Mouse (Mus musculus): ENCODE measurements around the gene Rflna.

Gene Rflna

DNA sequence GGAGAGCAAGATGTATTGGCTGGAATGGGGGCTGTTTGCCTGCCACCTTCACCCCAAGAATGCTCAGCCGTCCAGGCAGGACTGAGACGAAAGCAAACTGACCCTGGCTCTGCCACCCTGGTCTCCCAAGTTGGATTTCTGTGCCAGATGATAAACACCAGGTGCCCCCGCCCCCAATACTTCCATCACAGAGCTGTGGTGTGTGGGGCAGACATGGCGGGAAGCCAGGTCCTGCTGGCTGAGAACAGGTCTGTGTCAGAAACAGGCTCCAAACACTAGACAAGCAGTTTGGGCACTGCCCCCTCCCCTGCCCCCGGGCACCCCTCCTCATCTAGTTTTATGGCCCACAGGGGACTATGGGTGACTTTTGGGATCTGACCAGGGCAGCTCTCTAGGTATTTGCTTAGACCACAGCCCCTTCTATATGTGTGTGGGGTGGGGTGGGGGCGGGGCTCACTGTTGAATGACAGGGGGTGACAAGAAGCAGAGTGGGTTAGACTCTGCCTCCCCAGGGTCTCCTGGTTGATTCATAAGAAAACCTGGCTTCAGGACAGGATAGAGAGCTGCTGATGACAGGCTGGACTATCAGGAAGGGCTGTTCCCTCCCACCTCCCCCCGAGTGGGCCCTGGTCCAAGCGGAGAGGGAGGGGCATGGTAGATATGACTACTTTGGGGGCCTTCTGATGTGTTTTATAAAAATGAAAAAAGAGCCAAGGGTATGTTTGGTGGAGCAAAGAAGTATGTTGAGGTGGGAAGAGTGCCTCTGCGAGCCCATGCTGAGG, 3.0 kb downstream of the Rflna start:
- DNase-seq (ENCODE audit: low spot score in 2 of 2): no peak

- no peak for DNase-seq (ENCODE audit: low spot score in 2 of 2)
These were observed 3.9 kb downstream of the Rflna start for GRCm38 (mm10) chr5:125006896-125007295.

GRCm38 (mm10) chr5:125011166-125011565, 8.1 kb downstream of the Rflna start:
- no peak for DNase-seq (ENCODE audit: low spot score in 2 of 2)

GRCm38 (mm10) chr5:125011628-125012027, 8.6 kb downstream of the Rflna start:
- DNase-seq (ENCODE audit: low spot score in 2 of 2): no peak

DNA sequence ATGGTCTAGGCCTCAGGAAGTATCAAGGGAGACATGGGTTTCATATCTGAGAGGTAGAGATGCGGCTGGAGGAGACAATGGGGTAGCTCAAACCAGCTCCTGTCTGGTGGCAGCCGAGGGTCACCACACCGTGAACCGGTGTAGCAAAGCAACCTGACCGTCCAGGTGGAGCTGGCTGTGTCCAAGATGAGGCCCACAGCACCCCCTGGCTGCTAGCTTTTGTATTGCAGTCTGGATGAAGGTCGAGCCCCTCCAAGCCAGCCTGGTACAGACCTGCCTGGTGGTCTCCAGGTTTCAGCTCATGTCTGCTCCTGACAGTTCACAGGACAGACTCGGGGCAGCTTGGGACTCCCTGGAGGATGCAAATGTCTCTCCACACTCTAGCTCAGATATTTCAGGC, 11.5 kb downstream of the Rflna start:
- DNase-seq (ENCODE audit: low spot score in 2 of 2): peak; percentile 59 to 87

DNA sequence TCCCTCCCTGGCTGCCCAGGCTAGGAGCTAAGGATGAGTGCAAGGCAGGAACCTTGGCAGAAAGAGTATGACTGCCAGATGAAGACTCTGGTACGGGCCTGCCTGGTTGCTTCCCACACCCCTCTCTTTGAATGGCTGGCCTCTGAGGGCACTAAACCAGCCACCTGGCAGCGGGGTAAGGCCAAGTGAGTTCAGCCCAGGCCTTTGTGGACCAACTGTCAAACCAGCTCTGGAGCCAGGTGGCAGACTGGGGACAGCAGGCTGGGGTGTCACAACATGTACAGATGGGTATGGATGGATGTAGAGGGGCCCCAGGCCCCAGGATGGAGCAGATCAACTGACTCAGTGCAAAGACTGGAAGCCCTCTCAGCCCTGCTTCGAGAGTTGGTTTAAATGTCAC, 12.0 kb downstream of the Rflna start:
- DNase-seq (ENCODE audit: low spot score in 2 of 2): no peak

DNA sequence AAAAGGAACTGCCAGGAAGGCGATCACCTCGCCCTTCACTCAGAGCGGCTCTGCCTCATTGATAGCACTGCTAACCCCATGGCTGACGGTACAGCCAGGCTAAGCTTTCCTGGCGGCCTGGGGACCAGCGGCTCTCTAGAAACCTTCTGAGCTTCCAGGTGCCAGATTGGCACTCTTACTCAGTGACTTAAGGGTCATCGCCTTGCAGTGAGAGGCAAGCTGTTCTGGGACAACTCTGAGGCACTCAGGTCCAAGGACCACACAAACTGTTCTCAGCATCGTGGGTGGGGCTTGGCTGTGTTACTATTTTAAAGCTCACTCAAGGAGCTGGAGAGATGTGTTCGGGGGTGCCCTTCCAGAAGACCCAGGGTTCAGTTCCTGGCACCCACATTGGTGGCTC, 12.6 kb downstream of the Rflna start:
- no peak for DNase-seq (ENCODE audit: low spot score in 2 of 2)

GRCm38 (mm10) chr5:125016421-125017242, 13.6 kb downstream of the Rflna start:
- no peak for DNase-seq (ENCODE audit: low spot score in 2 of 2)

DNA sequence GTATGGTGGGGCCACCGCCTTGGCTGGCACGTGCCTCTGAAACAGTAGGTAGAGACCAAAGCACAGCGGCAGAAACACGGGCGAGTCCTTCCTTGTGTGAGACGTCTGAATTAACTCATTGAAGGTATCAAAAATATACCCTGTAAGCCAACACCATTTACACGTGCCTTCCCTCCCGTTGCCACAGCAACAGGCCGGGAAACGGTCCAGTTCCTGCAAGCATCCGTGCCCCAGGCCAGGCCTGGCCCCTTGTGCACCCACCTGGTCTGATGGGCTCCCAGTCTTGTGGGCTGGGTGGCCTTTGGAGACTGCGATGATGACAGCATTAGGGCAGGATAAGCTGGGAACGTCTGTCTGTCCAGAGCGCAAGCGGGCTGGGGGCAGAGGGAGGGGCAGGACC, 14.3 kb downstream of the Rflna start:
- no peak for DNase-seq (ENCODE audit: low spot score in 2 of 2)

DNA sequence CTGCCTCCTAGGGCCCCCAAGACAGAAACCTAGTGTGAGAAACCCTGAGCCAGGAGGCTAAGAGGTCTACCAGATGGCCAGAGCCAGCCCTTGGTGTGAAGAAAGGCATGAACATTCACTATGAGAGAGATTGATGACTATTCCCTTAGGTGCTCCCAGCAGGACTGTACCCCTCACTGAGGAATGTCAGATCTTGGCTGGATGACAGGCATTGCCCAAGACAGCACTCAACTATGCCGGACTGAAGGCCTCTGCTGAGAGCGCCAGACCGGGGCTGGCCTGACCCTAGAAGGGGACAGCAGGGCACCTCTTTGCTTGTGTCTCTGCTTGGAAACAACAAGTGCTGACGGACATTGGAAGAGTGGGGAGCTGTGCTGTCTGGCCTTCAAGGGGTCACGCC, 16.1 kb downstream of the Rflna start:
- DNase-seq (ENCODE audit: low spot score in 2 of 2): no peak

- no peak for DNase-seq (ENCODE audit: low spot score in 2 of 2)
These were observed 18.3 kb downstream of the Rflna start for GRCm38 (mm10) chr5:125021298-125021697.

DNA sequence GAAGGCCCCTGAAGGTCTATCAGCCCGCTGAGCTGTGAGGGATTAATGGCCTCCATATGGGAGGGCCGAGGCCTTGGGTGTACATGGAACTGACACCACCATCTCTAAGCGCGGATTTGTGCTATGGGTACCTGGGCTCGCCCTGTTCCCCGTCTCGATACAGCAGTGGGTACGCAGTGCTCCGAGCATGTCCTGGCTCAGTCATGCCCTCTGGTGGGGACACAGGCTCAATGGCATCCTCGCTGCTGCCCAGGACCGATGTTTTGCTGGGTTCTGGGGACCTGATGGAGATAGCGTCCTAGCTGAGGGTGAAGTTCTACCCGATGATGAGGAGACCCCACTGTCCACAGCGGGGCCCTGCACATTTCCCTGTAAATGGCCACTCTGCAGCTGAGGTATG, 21.0 kb downstream of the Rflna start:
- no peak for DNase-seq (ENCODE audit: low spot score in 2 of 2)

DNA sequence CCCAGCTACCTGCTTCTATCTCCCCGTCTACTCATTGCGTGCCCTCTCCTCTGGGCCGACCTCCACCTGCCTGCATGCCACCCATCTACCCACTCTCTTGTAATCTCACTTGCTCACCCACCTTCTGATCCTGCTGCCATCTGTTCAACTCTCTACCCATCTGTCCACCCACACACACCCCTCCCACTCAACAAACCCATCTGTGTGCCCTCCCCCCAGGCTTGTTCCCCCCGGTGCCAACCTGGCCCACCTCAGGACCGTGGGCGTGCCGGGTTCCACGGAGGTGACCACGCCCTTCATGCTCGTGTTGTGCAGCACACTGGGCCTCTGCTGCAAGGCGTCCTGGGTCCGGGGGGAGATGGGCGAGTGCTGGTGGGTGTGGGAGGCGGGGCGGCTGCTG, 25.4 kb downstream of the Rflna start:
- no peak for DNase-seq (ENCODE audit: low spot score in 2 of 2)

GRCm38 (mm10) chr5:125028911-125029310, 25.9 kb downstream of the Rflna start:
- no peak for DNase-seq (ENCODE audit: low spot score in 2 of 2)

GRCm38 (mm10) chr5:125036483-125036882, 33.5 kb downstream of the Rflna start:
- no peak for DNase-seq (ENCODE audit: low spot score in 2 of 2)

- DNase-seq (ENCODE audit: low spot score in 2 of 2): no peak
These were observed 36.5 kb downstream of the Rflna start for GRCm38 (mm10) chr5:125039377-125040027.

- DNase-seq (ENCODE audit: low spot score in 2 of 2): no peak
These were observed 37.1 kb downstream of the Rflna start for GRCm38 (mm10) chr5:125040128-125040584.

DNA sequence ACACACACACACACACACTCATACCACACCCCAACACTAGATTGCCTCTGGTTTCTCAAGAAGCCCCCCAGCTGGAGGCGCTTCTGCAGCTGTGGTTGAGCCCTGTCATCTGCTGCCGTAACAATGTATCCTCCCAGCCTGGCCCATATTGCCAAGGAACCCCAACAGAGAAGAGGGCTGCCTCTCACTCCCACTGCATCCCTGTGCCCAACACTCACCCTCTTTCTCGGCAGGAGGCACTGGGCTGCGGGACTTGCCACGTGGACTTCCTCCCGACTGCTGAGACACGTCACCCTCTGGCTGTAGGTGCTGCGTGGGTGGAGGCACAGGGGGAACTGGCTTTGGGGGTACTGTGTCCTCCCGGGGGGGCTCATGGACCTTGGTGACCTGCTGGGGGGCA, 38.6 kb downstream of the Rflna start:
- DNase-seq (ENCODE audit: low spot score in 2 of 2): no peak

DNA sequence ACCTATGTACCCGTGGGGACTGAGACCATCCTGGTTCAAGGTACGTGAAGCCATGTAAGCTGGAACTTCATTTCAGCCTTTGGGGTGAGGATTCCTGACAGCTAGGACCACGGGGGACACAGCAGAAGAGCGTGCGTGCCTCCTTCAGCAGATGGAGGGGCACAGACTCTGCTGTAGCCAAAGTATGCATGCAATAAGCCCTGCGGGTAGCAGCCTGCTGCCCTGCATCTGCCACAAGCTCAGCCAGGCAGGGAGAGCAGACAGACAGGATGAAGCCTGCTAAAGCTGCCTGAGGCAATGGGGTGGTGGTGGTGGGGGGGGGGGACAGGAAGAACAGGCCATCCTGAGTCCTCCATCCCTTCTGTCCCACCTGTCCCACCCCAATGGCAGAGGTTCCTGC, 40.4 kb downstream of the Rflna start:
- DNase-seq (ENCODE audit: low spot score in 2 of 2): no peak

DNA sequence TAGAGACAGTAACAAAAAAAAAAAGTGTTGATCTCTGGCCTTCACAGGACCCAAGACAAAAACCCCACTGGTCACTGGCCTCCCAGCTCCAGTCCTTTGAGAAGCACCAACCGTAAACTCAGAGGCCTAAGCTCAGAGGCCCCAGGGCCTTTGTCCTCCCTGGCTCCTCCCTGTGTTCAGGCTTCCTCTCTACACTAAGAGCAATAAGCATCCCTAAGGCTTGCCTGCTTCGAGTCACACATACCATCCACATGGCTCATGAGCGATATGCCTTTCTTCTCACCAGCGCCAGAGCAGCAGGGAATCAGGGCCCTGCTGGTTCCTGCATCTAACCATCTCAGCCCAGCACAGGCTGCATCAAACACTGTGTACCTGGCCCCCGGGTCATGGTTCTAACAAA, 42.2 kb downstream of the Rflna start:
- DNase-seq (ENCODE audit: low spot score in 2 of 2): no peak

DNA sequence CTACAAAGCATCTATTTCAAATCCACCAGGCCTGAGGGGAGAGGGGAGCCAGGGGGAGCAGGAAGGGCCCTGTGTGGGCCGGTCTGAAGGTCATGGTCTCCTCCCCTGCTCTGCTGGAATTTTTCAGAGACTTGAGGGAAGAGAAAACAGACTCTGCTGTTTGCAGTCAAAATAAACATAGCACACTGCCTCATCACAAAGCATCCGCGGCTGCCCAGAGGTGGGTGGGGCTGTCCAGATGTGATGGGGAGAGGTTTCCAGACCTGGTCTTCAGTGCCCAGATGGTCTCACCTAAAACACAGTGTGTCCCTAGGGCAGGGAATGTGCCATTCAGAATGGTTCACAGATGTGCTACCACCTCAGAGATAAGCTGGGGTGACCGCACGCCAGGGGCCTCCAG, 43.4 kb downstream of the Rflna start:
- no peak for DNase-seq (ENCODE audit: low spot score in 2 of 2)

- peak in 1 of 2 experiments; percentile 49 for DNase-seq (ENCODE audit: low spot score in 2 of 2)
These were observed 46.5 kb downstream of the Rflna start for GRCm38 (mm10) chr5:125049481-125049880.

- peak in 1 of 2 experiments; percentile 50 for DNase-seq (ENCODE audit: low spot score in 2 of 2)
These were observed 49.2 kb downstream of the Rflna start for GRCm38 (mm10) chr5:125052237-125052602.

Data from spleen, postnatal 4 days (tissue).